Mouse (Mus musculus) gastrocnemius, postnatal 14 days (tissue): Measurements from ENCODE around the gene Tgif2. TPM values are rescaled to one million over a fixed set of nuclear protein-coding genes. Genes with fewer than 3 reads are reported as not detected.
"Not testable (repeated sequence)": the region's sequence is repeated elsewhere in the genome, so short reads cannot be mapped to it uniquely, and the experiment has no call there.

Experiments
- DNase-seq: peaks from one replicate; pipeline ENCODE4 v3.0.0; 2021; ENCODE audit warnings: mixed read lengths
- intact Hi-C: fragments of 180-260 bp; cut with DNase I; formaldehyde crosslinking; loops from one replicate; pipeline ENCODE4 v1.15.1; 2025; ENCODE audit warnings: low total_unique reads
- total RNA-seq, 2 experiments: library from RNA; stranded (reverse); gene quantifications; 2 replicates each; pipeline ENCODE4 v1.2.3; 2021

Tgif2 gene
- total RNA-seq, 2 experiments from 2014 or later, result 2.9 to 3.1 TPM

DNA sequence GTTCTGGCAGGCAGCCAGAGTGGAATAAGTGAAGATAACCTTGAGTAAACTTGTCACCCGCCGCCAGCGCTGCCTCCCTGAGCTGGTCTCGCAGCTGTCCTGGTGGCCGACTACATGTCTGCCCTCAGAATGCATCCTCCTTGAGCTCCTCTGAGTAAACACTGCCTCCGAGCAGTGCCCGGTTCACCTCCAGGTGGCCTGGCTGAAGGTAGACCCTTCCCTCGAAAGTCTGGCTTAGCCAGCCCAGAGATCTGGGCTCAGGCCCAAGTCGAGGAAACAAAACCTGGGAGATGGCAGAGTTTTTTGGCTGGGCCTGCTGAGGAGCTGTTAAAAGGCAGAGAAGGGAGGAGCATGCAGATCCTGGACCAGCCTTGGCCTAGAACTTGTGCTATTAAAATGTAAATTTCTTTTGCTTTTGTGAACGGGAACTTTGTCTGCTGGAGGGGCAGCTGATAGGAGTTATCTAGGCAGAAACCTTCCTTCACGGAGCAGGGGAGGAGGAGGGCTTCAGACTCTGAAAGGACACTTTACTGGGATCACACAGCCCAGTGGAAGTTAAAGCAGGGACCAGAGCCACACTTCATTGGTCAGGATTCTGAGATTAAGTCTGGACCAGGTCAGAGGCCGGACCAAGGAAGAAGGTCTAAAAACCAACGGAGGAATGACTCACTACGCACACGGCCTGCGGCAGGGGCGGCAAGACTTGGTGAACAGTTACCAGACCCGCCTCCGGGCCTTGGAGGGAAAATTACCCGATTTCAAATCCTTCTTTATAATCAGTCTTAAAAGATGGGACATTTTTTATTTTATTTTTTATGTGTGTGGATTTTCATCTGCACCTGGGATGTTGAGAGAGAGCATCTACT, 2.3 kb downstream of the Tgif2 start:
- intact Hi-C loops, result no loop called here

DNA sequence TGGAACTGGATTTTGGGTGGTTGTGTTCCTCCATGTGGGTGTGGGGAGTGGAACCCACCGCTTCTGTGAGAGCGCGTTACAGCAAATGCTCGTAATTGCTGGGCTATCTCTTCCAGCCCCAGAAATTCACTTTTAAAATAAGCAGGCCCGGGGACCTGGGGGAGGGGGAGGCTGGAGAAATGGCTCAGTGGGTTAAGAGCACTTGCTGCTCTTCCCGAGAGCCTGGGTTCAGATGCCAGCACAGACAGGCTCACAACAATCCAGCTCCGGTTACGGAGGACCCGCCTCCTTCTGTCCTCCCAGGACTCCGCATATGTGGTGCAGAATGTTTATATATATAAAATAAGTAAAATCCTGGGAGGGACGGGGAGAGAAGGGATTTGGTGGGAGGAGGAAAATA, 2.9 kb downstream of the Tgif2 start:
- intact Hi-C loops, result no loop called here
- DNase-seq, result no peak

More for the DNA sequence above, 2.3 kb downstream of the Tgif2 start:
- peak; percentile 54 for DNase-seq

DNA sequence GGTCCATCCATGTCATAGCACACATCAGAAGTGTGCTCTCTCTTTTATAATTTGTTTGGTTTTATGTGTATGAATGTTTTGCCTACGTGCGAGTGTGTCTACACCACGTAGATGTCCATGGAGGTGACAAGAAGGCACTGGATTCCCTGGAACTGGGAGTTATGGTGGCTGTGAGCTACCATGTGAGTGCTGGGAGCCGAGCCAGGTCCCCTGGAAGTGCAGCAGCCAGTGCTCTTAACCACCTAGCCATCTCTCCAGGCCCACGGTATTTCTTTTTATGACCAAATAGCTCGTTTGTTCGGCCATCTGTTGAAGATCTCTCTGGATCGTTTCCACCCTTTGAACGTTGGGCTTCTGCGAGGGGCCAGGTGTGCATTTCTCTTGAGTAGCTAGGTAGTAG, 3.5 kb downstream of the Tgif2 start:
- intact Hi-C loops, result no loop called here
- no peak for DNase-seq

DNA sequence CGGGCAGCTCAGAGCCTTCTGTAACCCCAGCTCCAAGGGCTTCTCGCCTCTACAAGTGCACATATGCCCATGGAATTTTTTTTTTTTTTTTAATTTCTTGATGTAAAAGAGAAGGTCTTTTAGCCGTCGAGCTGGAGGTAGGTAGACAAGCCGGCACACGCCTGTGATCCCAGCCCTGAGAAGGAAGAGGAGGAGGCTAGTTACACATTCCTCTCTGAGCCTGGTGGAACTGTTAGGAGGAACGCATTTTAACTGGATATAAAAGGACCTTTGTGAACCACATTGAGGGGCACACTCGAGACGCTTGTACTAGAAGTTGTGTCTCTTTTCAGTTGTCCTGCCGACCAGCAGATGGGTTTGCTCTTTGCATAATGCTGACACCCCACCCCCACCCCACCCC, 4.9 kb downstream of the Tgif2 start:
- DNase-seq, result no peak
- intact Hi-C loops, result no loop called here

DNA sequence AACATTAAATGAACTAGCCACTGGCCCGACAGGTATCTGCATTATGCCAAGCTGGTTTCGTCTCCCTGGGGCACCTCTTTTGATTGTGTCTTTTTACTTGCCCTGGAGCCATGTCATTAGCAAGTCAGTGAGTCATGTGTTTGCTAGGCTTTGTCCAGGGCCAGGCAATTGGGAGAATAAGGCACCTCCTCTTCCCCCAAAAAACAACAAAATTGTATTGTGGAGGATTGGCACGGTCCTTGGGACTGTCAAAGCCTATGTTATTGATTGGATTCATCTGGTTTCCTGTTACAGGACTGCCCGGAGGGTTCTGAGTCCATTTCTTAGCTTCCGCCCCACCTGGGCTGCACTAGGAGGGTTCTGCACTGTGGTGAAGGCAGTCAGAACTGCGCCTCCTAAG, 7.8 kb downstream of the Tgif2 start:
- DNase-seq, result no peak
- intact Hi-C loops, result no loop called here

DNA sequence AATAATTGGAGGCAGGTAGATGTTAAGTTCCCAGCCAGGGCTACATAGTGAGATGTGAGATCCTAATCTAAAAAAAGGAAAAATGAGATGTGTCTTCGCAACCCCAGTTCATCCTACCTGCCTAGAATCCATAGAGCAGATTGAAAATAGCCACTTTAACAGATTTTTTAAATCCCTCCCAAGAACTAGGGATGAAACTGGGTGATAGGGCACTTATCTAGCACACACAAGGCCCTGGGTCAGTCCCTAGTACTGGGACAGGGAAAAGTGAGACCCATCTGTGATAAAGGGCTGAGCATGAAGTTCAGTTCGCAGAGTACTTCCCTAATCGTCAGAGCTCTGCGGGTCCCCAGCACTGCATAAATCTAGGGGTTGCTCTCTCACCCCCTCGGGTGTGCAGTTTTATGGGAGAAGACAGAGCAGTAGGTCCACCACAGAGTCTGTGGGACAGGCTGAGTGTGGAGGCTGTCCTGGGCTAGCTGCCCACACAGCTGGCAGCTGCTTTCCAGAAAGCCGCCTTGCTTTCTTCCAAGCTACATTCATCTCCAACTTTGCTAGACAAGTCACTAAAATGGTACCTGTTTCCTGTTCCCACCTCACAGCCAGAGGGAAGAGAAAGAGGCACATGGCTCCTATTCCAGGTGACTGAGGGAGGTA, 8.8 kb downstream of the Tgif2 start:
- intact Hi-C loops, result no loop called here
- DNase-seq, result peak; percentile 27

DNA sequence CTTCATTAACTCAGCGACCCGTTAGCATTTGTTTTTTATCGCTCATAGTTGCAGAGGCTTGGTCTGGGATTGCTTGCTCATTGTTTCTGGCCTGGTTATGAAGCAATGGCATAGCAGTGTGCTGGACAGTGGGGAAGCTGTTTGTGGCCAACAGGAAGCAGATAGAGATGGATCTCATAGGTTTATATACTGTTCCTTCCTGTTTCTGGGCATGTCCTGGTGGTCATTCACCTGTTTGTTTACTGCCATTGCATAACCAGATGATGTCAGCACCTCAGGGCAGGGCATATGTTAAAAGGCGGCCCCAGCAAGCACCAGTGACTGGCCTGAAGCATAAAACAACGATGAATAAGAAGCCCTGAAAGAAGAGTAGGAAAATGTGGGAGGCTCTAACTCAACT, 10.7 kb downstream of the Tgif2 start:
- intact Hi-C loops, result loop anchor here (5.0 kb wide), 1 partner anchor 43 kb away; no protein-coding TSS in a partner anchor
- DNase-seq, result no peak

DNA sequence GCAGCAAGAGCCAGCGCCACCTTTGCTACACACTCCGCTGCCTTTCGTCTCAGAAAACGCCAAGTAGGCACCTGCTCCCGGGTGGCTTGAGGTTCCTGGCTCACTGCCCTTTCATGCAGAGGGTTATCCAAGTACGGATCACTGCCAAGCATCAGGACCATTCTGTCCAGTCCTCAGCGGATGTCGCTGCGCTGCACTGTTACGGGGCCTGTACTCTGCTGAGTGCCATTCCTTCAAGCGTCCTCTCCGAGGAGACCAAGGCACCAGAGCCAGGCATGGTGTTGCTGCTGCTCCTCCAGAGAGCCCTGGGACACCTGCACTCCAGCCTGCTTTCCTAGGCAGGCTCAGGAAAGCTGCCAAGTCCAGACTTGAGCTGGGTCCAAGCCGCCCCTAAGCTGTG, 13.8 kb downstream of the Tgif2 start:
- intact Hi-C loops, result loop anchor here (5.0 kb wide), 1 partner anchor 46 kb away; no protein-coding TSS in a partner anchor
- not testable (repeated sequence) for DNase-seq

DNA sequence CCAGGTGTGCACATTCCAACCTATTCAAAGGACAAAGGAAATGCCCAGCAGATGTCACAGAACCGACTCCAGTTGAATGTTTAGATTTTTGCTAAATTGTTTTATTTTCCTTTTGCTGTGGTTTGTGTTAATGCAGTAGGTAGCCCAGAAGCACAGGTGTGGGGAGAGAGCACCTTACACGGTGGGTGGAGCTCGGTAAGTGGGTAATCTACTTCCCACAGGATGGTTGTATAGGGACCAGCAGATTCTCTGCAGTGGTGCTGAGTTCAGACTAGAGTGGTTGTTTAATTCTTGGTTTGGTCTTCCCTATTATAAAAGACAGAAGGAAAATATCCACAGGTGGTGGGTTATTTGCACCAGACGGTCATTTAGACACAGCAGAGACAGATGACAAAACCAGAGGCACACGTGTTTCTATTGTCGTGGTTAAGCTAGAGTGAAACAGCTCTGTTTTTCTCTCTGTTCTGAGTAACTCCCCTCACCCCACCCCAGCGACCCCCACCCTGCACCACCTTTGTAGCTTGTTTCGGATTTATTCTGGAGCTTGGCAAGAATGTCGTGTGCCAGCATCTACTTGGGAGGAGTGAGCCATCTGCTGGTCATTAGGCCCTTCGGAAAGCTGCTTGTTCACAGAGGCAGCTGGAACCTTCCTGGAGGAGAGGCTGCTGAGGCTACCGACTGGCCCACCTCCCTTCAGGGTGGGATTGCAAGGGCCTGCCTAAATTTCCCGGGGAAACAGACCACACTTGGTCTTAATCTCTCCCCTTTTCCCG, 14.4 kb downstream of the Tgif2 start:
- intact Hi-C loops, result loop anchor here (5.0 kb wide), 1 partner anchor 47 kb away; no protein-coding TSS in a partner anchor
- DNase-seq, result peak; percentile 17

DNA sequence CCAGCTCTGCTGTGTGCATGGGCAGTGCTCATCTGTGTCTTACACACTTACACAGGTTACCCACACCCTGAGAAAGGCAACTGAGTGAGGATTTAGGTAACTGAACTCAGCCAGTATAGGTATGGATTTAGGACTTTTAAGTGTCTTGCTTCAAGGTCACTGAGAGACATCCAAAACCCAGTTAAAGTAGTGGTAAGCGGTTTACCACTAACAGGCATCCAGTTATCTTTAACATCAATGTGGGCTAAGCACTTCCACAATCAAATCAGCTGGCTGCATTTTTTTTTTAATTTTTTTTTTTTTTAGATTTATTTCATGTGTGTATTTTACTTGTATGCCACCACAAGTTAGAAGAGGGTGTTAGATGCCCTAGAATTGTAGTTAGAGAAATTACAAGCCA, 16.5 kb downstream of the Tgif2 start:
- no peak for DNase-seq
- intact Hi-C loops, result no loop called here

DNA sequence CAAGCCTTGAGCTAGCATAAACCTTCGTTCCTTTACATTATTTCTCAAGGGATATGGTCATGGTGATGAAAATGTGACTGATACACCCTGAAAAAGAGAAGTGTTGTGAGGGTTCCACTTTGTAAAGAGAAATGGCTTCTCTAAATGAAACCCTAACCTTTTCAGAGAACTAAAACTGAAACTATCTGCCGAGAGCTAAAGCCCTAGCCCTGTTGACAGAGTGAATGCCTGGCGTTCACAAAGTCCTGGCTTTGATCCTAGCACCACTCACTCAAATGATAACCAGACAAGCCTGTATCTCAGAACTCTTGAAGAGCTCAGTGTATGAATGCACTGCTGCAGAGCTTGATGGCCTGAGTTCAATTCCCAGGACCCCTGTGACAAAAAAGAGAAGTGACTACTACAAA, 17.6 kb downstream of the Tgif2 start:
- no peak for DNase-seq
- intact Hi-C loops, result no loop called here

DNA sequence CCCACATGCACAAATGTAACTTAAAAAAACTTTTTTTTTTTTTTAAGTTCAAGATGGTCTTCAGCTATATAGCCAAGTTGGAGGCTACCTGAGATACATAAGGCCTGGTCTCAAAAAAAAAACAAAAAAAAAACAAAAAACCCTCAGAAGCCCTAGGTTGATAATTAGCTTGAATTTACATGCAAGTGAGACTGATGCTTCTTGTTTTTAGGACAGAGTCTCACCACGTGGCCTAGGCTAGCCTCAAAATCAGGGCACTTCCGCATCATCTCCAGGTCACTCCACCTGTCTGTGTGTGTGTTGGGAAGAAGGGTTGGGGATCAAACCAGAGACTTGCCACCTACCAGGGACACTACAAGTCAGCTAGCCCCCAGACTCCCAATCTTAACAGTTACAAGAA, 18.0 kb downstream of the Tgif2 start, which contains the start of gene 4930518I15Rik:
Gene 4930518I15Rik, minus strand, starts transcription at position 112 of the 400 bp plus-strand sequence.
- DNase-seq, result no peak
- intact Hi-C loops, result no loop called here

DNA sequence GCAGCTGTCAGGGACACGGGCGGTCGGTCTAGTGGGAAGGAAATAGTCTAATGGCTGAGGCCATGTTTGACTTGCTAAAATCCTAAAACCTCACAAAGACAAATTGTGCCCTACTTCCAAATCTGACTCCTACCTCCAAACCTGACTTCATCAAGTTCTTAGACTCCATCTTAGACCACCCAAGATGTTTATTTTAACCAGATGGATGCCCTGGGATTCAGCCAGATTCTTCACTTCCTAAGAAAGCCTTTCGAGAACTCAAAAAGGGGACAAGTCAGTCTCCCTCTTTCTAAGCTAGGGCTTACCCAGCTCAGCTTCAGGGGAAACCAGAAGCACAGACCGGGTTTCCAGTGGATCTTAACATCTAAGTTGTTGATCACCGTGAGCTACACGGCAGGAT, 18.9 kb downstream of the Tgif2 start:
- intact Hi-C loops, result no loop called here
- DNase-seq, result no peak

DNA sequence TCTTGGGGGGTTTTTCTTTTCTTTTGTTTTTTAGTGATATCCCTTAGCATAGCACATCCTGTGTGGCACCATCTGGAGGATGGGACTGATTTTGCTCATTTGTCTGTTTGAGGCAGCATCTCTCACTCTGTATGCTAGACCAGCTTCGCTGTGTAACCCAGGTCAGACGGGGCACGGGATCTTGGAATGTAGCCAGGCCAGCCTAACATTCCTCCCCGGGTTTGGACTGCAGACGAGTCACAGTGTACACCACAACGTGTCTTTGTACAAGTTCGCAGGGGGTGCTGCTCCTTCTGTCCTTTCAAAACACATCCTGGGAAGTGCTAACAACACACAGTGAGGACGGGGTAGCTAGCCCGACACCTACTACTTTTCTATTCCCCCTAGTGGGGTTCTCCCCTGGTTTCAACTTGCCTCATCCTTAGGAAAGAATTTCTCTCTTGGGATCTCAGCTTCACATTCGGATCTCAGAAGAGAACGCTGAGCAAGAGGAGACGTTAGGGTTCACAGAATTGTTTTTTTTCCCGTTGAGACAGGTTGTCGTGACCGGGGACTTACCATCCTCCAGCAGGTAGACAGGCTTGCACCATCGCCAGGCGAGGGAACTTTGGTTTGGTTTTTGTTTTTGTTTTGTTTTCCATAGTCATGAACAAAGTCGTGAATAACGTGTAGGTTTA, 22.4 kb downstream of the Tgif2 start:
- peak; percentile 18 for DNase-seq
- intact Hi-C loops, result no loop called here

DNA sequence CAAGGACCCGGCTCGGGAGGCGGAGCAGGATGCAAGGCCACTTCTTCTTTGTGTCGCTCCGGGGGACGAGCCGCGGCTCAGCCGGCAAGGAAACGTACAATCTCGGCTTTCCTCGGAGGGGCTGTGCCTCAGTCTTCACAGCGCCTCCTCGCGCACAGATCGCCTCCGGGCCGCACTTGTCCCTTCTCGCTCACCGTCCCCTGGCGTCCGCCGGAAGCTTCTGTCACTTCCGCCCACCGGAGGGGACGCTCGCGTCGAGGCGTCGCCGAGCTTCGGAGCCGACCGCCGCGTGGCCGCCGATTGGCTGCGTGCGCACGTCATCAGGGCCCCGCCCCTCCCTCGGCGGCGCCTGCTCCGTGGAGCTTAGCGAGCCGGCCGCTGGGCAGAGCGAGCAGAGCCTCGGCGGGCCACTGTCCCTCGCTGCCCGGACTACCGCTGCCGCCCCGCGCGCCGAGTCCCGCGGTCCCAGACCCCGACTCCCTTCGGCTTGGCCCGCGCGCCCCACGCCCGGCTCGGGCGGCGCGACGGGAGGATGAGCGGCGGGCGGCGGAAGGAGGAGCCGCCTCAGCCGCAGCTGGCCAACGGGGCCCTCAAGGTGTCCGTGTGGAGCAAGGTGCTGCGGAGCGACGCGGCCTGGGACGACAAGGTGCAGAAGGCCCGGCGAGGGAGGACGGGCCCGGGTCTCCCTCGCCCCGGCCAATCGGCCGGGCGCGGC, 23.1 kb downstream of the Tgif2 start, which contains the start of gene Rab5if:
Gene Rab5if, plus strand, starts transcription at position 357 of the 715 bp plus-strand sequence.
- intact Hi-C loops, result no loop called here
- DNase-seq, result peak; percentile 99

DNA sequence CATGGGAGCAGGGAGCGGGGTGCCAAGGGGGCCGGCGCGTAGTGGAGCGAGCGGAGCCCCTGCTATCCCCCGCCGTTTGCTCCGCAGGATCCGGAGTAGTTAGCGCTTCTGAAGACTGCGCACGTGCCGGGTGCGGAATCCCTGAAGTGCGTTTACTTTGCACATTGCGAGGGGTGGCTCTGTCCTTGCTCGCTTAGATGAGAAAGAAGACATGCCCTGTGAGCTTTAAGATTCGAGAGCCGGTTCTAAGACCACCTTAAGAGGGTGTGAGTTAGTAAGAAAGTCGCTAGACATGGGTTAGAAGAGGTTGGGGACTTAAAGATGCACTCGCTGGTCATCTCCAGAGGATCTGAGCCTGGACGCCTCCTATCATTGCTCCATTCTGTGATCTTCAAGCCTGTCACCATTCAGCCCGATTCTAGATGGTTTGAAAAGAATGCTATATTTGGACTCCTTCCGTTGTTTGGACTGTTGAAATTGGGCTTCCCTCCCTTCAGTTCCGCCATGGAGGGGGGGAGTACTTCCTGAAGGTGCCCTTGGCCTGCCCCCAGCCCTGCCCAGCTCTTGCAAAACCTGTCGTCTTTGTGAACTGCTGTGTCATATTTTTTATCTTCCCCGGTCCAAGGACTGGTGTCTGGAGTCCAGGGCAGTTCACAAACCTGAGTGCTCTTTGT, 23.8 kb downstream of the Tgif2 start:
- intact Hi-C loops, result no loop called here
- no peak for DNase-seq

DNA sequence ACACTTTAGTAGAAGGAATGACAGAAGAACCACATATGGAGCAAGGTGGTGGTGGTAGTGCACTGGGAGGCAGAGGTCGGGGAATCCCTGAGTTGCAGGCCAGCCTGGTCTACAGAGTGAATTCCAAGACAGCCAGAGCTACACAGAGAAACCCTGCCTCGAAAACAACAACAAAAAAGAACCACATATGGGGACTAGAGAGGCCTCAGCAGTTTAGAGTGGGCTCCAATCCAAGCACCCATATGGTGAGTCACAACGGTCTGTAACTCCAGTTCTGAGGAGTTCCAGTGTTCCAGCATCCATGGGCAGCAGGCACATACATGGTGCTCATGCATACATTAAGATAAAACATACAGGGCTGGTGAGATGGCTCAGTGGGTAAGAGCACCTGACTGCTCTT, 24.7 kb downstream of the Tgif2 start:
- no peak for DNase-seq
- intact Hi-C loops, result no loop called here

DNA sequence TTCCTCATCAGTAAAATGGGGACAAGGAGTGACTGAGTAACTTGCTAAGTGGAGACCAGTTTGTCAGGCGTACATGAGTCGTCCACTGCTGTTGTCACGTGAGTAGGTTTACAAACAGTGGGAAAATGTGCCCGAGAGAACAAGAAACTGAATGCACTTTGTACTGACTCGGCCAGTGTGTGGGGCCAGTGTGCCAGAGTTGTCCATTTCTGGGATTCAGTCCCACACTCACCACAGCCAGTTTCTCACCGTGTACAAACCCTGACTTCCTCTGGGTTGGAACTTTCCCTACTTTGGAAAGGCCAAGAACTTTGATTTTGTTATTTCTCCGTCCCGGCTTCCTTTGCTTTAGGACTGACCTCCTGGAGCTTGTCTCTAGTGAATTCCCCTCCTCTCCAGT, 29.2 kb downstream of the Tgif2 start:
- intact Hi-C loops, result no loop called here
- no peak for DNase-seq
